Mouse (Mus musculus) lung, embryonic 14.5 days (tissue): ENCODE data around the gene Olfr150. TPM values are rescaled to one million over a fixed set of nuclear protein-coding genes. Genes with fewer than 3 reads are reported as not detected.
"Not testable (repeated sequence)": the region's sequence is repeated elsewhere in the genome, so short reads cannot be mapped to it uniquely, and the experiment has no call there.

Experiments used
- ATAC-seq: fragments of 200-750 bp; cut with Nextera tagmentation; 2 replicates; pipeline ENCODE4 v1.8.0; 2017; ENCODE audit warnings: mild to moderate bottlenecking, moderate TSS enrichment, moderate library complexity; ENCODE audit not compliant: insufficient read depth
- DNase-seq: peaks from one replicate; pipeline ENCODE4 v3.0.0-alpha.2; 2015
- H3K27ac ChIP-seq: fragments of 300-500 bp; sonication (generic); 2 replicates; pipeline ENCODE4 v1.5.1; 2014; ENCODE audit warnings: low read depth, mild to moderate bottlenecking, moderate library complexity
- H3K27me3 ChIP-seq: fragments of 300-500 bp; sonication (generic); 2 replicates; pipeline ENCODE4 v1.6.1; 2014; ENCODE audit warnings: low read length, control low read depth; ENCODE audit not compliant: insufficient read depth
- H3K36me3 ChIP-seq: fragments of 300-500 bp; sonication (generic); 2 replicates; pipeline ENCODE4 v1.6.1; 2014; ENCODE audit warnings: control low read depth; ENCODE audit not compliant: insufficient read depth
- H3K4me1 ChIP-seq: fragments of 300-500 bp; sonication (generic); 2 replicates; pipeline ENCODE4 v1.6.1; 2014; ENCODE audit warnings: antibody characterized with exemption, control low read depth; ENCODE audit not compliant: insufficient read depth
- H3K4me2 ChIP-seq: fragments of 300-500 bp; sonication (generic); 2 replicates; pipeline ENCODE4 v1.6.1; 2014; ENCODE audit warnings: mild to moderate bottlenecking
- H3K4me3 ChIP-seq: fragments of 300-500 bp; sonication (generic); 2 replicates; pipeline ENCODE4 v1.5.1; 2014; ENCODE audit warnings: low read depth, low read length
- H3K9ac ChIP-seq: fragments of 300-500 bp; sonication (generic); 2 replicates; pipeline ENCODE4 v1.6.1; 2014
- H3K9me3 ChIP-seq: fragments of 300-500 bp; sonication (generic); 2 replicates; pipeline ENCODE4 v1.6.1; 2016; ENCODE audit warnings: low read depth, low read length, control low read depth
- CTCF ChIP-seq: IDR thresholded peaks from 2 replicates; pipeline ENCODE4 v1.5.1; 2016; ENCODE audit warnings: antibody characterized with exemption, low read depth
- WGBS: fragments of 180-500 bp; shearing (Covaris S2); extraction: QIAGEN DNeasy Blood & Tissue Kit; methylation state at CpG from one replicate; pipeline ENCODE4 v1.1.7; 2014; 5-methylcytosine and 5-hydroxymethylcytosine counted together
- polyA plus RNA-seq: library from polyadenylated mRNA; unstranded; fragments of >200 nt; fragmentation: Nextera tagmentation; extraction: Ambion mirVana; gene quantifications from 2 replicates; pipeline ENCODE4 v1.2.1, GENCODE M21; 2014

Olfr150 gene
- not detected in 2 replicates for polyA plus RNA-seq

DNA sequence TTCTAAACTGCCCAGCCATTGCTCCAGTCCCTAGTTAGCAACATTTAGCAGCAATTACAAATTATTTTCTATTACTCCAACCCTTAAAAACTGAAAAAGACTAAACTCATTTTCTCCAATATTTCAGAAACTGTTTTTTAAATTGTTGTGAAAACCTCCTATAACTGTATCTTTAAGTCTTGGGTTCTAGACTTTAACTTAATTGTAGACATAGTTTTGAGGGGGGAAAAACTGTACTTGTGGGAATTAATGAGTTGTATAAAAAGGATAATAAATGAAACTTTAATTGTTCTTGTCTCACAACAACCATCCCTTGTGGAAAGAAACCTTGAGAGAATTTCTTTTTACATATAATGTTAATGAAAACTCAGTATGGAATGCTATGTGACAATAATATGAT, at the start of gene Olfr150:
Gene Olfr150 (plus strand): TSS at position 301 of the 400 bp plus-strand sequence.
- no peak within 1 kb of the TSS for H3K4me2 ChIP-seq
- H3K27me3 ChIP-seq: no peaks in the 10 kb centered on the region
- H3K4me1 ChIP-seq: no peaks in the 10 kb centered on the region
- no peaks in the 10 kb centered on the region for H3K36me3 ChIP-seq
- DNase-seq (no peak), ATAC-seq (no peak)
- H3K27ac ChIP-seq: no peak within 1 kb of the TSS
- no peak within 1 kb of the TSS for H3K4me3 ChIP-seq
- TF ChIP-seq CTCF: no peak
- no peak within 1 kb of the TSS for H3K9ac ChIP-seq
- no peaks in the 10 kb centered on the region for H3K9me3 ChIP-seq

DNA sequence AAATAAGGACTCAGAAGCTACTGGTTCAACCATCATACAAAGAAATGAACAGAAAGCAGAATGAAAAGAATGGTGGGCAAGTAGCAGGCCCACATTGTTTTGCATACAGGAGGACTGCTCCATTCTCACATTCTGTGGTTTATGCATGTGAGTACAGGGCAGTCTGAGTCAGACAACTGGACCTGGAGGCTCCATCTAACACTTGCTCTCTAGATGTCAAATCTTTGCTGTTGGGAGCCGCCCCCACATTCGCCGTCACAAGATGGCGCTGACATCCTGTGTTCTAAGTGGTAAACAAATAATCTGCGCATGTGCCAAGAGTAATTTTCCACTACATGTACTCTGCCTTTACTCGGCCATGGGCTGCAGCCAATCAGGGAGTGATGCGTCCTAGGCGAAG, 29.7 kb upstream of the Olfr150 start:
- H3K9me3 ChIP-seq, H3K9ac ChIP-seq, H3K36me3 ChIP-seq, H3K27ac ChIP-seq, H3K4me2 ChIP-seq, DNase-seq, H3K4me3 ChIP-seq, H3K27me3 ChIP-seq, H3K4me1 ChIP-seq, ATAC-seq: not testable (repeated sequence)
- 87% methylated on average over 6 of the region's 8 CpGs for WGBS

DNA sequence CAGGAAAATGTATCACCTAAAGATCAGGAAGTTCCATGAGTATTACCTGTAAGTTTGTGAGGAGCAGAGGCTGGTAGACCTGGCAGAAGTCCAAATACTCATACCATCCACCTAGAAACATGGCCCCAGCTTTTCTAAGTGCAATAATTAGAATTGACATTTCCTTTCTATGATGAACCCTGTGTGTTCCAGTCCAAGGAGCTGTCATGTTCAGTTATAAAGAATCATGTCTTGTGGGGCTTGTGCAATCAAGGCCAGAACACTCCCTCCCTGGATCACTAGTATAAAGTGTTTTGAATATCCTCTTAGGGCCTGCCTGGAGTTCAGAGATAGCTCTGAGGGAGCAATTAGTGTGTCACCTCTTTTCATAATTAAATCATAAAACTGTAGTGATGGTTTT, 23.8 kb upstream of the Olfr150 start, which contains the start of gene Olfr149:
Gene Olfr149 (minus strand): TSS at position 101 of the 400 bp plus-strand sequence.
- Histone ChIP-seq H3K9me3 (no peaks in the 10 kb centered on the region), H3K9ac (no peak within 1 kb of the TSS), H3K36me3 (no peaks in the 10 kb centered on the region), H3K4me2 (no peak within 1 kb of the TSS), H3K4me1 (no peaks in the 10 kb centered on the region), H3K27ac (no peak within 1 kb of the TSS), H3K4me3 (no peak within 1 kb of the TSS), H3K27me3 (no peaks in the 10 kb centered on the region)
- DNase-seq (no peak), ATAC-seq (no peak)
- TF ChIP-seq CTCF: no peak

DNA sequence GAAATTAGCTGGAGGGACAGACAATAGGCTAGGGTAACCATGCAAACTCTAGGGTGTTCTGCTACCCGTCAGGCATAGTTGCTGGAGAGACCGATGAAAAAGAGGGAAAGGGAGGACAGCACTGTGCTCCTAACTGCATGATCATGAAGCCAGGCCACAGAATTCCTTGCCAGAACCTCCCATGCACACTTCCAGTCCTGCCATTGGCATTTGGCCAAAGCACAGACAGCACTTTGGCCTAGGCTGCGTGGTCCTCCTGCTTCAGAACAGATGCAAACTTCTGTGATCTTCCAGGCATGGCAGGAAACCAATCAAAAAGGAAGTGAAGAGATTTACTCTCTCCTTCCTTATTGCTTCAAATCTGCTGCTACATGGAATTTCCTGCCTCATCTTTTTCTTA, 21.8 kb upstream of the Olfr150 start:
- H3K4me3 ChIP-seq: no peak overlapping the region
- H3K27ac ChIP-seq: no peak overlapping the region
- TF ChIP-seq CTCF: no peak
- H3K4me2 ChIP-seq: no peak overlapping the region
- no peak overlapping the region for H3K9ac ChIP-seq
- H3K9me3 ChIP-seq: no peaks in the 10 kb centered on the region
- ATAC-seq: no peak; the same call in 1 of the 2 replicates
- peak; percentile 55 for DNase-seq
- H3K36me3 ChIP-seq: no peaks in the 10 kb centered on the region
- WGBS: 46% methylated on average over 3 of the region's 3 CpGs
- no peaks in the 10 kb centered on the region for H3K4me1 ChIP-seq
- H3K27me3 ChIP-seq: no peaks in the 10 kb centered on the region

DNA sequence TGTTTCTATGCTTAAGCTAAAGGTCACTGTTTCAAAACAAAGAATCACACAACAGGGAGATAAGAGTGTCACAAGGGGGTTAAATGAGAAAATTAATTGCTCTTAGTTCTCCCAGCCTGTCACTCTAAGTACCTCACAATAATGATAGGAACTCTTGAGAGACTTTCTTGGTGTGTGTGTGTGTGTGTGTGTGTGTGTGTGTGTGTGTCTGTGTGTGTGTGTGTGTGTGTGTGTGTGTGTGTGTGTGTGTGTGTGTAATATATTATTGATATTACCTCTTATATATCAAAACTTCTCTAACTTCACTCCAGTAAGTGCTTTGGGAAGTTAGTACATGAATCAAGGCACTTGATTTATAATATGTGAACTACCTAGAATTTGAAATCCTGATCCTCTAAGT, 19.7 kb upstream of the Olfr150 start, which contains the start of gene Olfr965:
Gene Olfr965 (plus strand): TSS at position 301 of the 400 bp plus-strand sequence.
- Histone ChIP-seq H3K4me3 (no peak within 1 kb of the TSS), H3K4me2 (no peak within 1 kb of the TSS), H3K36me3 (no peaks in the 10 kb centered on the region), H3K27ac (no peak within 1 kb of the TSS), H3K27me3 (no peaks in the 10 kb centered on the region), H3K4me1 (no peaks in the 10 kb centered on the region), H3K9ac (no peak within 1 kb of the TSS), H3K9me3 (no peaks in the 10 kb centered on the region)
- ATAC-seq (no peak), DNase-seq (no peak)
- no peak for TF ChIP-seq CTCF

DNA sequence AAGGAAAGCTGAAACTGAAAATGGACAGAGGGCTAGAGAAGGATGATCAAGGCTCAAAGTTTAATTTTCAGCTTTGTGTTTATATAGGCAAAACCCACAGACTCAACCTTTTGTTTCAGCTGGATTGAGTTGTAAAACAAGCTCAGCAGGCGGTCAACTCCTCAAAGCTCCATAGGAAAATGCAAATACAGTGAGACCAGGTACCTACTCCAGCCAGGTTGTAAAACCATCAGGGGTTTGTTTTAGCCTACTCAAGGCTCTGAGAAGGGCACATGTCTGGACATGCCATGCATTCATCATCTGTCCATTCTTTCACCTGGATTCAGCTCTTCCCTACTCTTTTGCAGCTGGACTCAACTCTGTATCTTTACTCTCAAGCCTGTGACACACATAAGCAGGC, 10.0 kb downstream of the Olfr150 start:
- TF ChIP-seq CTCF: no peak
- ATAC-seq (no peak), DNase-seq (no peak)
- 78% methylated on average over 1 of the region's 1 CpGs for WGBS
- Histone ChIP-seq H3K4me1 (no peaks in the 10 kb centered on the region), H3K4me3 (no peak overlapping the region), H3K9me3 (no peaks in the 10 kb centered on the region), H3K36me3 (no peaks in the 10 kb centered on the region), H3K27ac (no peak overlapping the region), H3K9ac (no peak overlapping the region), H3K27me3 (no peaks in the 10 kb centered on the region), H3K4me2 (no peak overlapping the region)

DNA sequence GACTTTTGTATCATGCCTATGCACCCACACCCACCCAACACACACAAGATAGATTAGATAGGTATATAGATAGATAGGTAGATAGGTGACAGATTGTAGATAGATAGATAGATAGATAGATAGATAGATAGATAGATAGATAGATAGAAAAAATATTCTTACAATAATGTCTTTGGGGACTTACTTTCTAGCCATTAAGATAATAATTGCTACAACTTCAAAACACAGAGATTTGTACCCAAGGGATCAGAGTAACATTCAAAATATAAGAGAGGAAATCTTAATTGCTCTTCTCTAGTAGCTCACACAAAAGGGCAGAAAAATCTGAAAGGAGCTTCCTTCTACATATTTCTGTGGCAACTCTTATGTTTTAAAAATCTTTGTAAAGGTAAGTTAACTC, 15.2 kb downstream of the Olfr150 start, which contains the start of gene Olfr967:
Gene Olfr967 (plus strand): TSS at position 301 of the 400 bp plus-strand sequence.
- H3K36me3 ChIP-seq: no peaks in the 10 kb centered on the region
- no peak within 1 kb of the TSS for H3K4me2 ChIP-seq
- no peak within 1 kb of the TSS for H3K27ac ChIP-seq
- no peaks in the 10 kb centered on the region for H3K4me1 ChIP-seq
- no peak within 1 kb of the TSS for H3K4me3 ChIP-seq
- H3K9ac ChIP-seq: no peak within 1 kb of the TSS
- no peak for ATAC-seq
- DNase-seq: no peak
- no peaks in the 10 kb centered on the region for H3K9me3 ChIP-seq
- TF ChIP-seq CTCF: no peak
- H3K27me3 ChIP-seq: no peaks in the 10 kb centered on the region

DNA sequence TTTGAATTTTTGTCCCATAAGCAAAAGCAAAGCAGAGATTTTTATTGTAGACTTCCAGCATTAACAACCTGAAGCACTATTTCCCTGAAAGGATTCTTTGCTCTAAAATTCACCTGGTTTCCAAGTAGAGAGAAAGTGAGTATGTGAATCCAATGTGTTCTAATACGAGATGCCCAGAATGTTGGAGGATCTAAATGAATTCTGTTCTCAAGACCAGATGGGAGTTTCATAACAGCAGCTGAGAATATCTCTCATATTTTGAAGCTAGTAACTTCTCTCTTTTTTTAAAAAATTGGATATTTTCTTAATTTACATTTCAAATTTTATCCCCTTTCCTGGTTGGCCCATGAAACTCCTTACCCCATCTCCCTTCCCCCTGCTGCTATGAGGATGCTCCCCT, 15.7 kb downstream of the Olfr150 start:
- Histone ChIP-seq H3K36me3 (no peaks in the 10 kb centered on the region), H3K4me3 (no peak overlapping the region), H3K9me3 (no peaks in the 10 kb centered on the region), H3K4me2 (no peak overlapping the region), H3K9ac (no peak overlapping the region), H3K27ac (no peak overlapping the region), H3K4me1 (no peaks in the 10 kb centered on the region), H3K27me3 (no peaks in the 10 kb centered on the region)
- 92% methylated on average over 1 of the region's 1 CpGs for WGBS
- DNase-seq (no peak), ATAC-seq (no peak)
- TF ChIP-seq CTCF: no peak
